Mouse (Mus musculus): ENCODE data around the gene Dhodh. TPM values are rescaled to one million over a fixed set of nuclear protein-coding genes. Genes with fewer than 3 reads are reported as not detected.

The Dhodh gene
- polyA plus RNA-seq, 1 experiment, result 25.8 TPM

DNA sequence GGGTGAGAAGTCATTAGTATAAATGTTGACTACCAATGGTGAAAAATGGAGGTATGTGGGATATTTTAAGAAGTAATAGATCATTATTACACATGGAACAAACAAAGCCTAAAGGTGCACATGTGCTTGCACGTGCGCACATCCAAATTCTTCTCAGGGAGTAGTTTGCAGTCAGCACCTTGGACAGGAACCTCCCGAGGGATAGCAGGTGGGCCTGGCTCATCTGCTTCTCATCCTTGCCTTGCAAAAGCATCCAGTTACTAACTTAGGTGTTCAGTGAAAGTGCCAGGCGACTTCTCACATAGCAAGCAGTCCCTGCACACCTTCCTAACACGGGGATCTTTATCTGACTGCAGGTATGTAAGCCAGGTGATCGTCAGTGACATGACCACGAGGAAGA, 31.9 kb upstream of the Dhodh start:
- H3K36me3 ChIP-seq (ENCODE audit: control insufficient read depth, insufficient read depth, low read length, poor library complexity, severe bottlenecking), result no peaks in the 10 kb centered on the region
- TF ChIP-seq EP300 (IDR thresholded peaks at IDR 0.05; ENCODE audit: insufficient read depth, low read depth, low read length), result no peak
- H3K4me3 ChIP-seq (ENCODE audit: low read depth, low read length), result no peak overlapping the region
- H3K27ac ChIP-seq (ENCODE audit: insufficient read depth, low read length), result no peak overlapping the region
- no peaks in the 10 kb centered on the region for H3K4me1 ChIP-seq (ENCODE audit: control insufficient read depth, insufficient read depth, low read length)
- H3K27me3 ChIP-seq (ENCODE audit: control insufficient read depth, insufficient read depth, low read length, poor library complexity, severe bottlenecking), result peaks cover 2% of the 10 kb centered on the region
- no peaks in the 10 kb centered on the region for H3K9me3 ChIP-seq (replicated peaks; ENCODE audit: control insufficient read depth, insufficient read depth, low read length, poor library complexity, severe bottlenecking)
- H3K9ac ChIP-seq (ENCODE audit: low read depth, poor library complexity, severe bottlenecking), result no peak overlapping the region

GRCm38 (mm10) chr8:109638851-109639250, 30.4 kb upstream of the Dhodh start:
- Histone ChIP-seq H3K4me1 (ENCODE audit: control insufficient read depth, insufficient read depth, low read length) (no peaks in the 10 kb centered on the region), H3K27me3 (ENCODE audit: control insufficient read depth, insufficient read depth, low read length, poor library complexity, severe bottlenecking) (peaks cover 2% of the 10 kb centered on the region), H3K9me3 (replicated peaks; ENCODE audit: control insufficient read depth, insufficient read depth, low read length, poor library complexity, severe bottlenecking) (no peaks in the 10 kb centered on the region), H3K36me3 (ENCODE audit: control insufficient read depth, insufficient read depth, low read length, poor library complexity, severe bottlenecking) (no peaks in the 10 kb centered on the region), H3K9ac (ENCODE audit: low read depth, poor library complexity, severe bottlenecking) (no peak overlapping the region), H3K4me3 (ENCODE audit: low read depth, low read length) (no peak overlapping the region), H3K27ac (ENCODE audit: insufficient read depth, low read length) (no peak overlapping the region)
- TF ChIP-seq EP300 (IDR thresholded peaks at IDR 0.05; ENCODE audit: insufficient read depth, low read depth, low read length), result no peak
- TF ChIP-seq POLR2A (IDR thresholded peaks at IDR 0.05; ENCODE audit: insufficient read depth, low read length), result no peak
- no peak for TF ChIP-seq CTCF (IDR thresholded peaks at IDR 0.05; ENCODE audit: low read depth, low read length)

DNA sequence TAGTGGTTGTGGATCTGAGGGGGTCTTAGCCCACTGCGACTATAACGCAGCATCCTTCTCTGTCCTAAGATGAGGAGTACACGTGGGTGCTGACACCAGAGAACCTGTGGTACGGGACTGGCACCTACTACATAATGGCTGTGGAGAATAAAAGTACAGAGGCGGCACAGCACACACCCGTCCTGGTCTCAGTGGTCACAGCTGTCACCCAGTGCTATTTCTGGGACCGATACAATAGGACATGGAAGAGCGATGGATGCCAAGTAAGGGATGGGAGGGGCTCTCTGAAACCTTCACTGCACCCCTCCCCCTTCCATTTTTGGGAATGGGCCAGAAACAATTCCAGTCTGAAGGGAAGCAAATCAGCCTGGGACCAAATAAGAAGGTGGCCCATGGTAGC, 26.7 kb upstream of the Dhodh start:
- H3K27me3 ChIP-seq (ENCODE audit: control insufficient read depth, insufficient read depth, low read length, poor library complexity, severe bottlenecking), result no peaks in the 10 kb centered on the region
- H3K4me1 ChIP-seq (ENCODE audit: control insufficient read depth, insufficient read depth, low read length), result no peaks in the 10 kb centered on the region

GRCm38 (mm10) chr8:109632498-109632897, 24.0 kb upstream of the Dhodh start:
- no peak for TF ChIP-seq EP300 (IDR thresholded peaks at IDR 0.05; ENCODE audit: insufficient read depth, low read depth, low read length)
- TF ChIP-seq POLR2A (IDR thresholded peaks at IDR 0.05; ENCODE audit: insufficient read depth, low read length), result no peak
- no peak for TF ChIP-seq CTCF (IDR thresholded peaks at IDR 0.05; ENCODE audit: low read depth, low read length)
- H3K4me3 ChIP-seq (ENCODE audit: low read depth, low read length), result no peak overlapping the region
- H3K27ac ChIP-seq (ENCODE audit: insufficient read depth, low read length), result no peak overlapping the region
- no peaks in the 10 kb centered on the region for H3K4me1 ChIP-seq (ENCODE audit: control insufficient read depth, insufficient read depth, low read length)
- no peaks in the 10 kb centered on the region for H3K9me3 ChIP-seq (replicated peaks; ENCODE audit: control insufficient read depth, insufficient read depth, low read length, poor library complexity, severe bottlenecking)
- H3K36me3 ChIP-seq (ENCODE audit: control insufficient read depth, insufficient read depth, low read length, poor library complexity, severe bottlenecking), result no peaks in the 10 kb centered on the region
- no peak overlapping the region for H3K9ac ChIP-seq (ENCODE audit: low read depth, poor library complexity, severe bottlenecking)
- no peaks in the 10 kb centered on the region for H3K27me3 ChIP-seq (ENCODE audit: control insufficient read depth, insufficient read depth, low read length, poor library complexity, severe bottlenecking)

More for the DNA sequence above, 26.7 kb upstream of the Dhodh start:
- Histone ChIP-seq H3K27ac (ENCODE audit: insufficient read depth, low read length) (no peak overlapping the region), H3K4me3 (ENCODE audit: low read depth, low read length) (no peak overlapping the region), H3K36me3 (ENCODE audit: control insufficient read depth, insufficient read depth, low read length, poor library complexity, severe bottlenecking) (no peaks in the 10 kb centered on the region), H3K9me3 (replicated peaks; ENCODE audit: control insufficient read depth, insufficient read depth, low read length, poor library complexity, severe bottlenecking) (no peaks in the 10 kb centered on the region), H3K9ac (ENCODE audit: low read depth, poor library complexity, severe bottlenecking) (no peak overlapping the region)
- TF ChIP-seq POLR2A (IDR thresholded peaks at IDR 0.05; ENCODE audit: insufficient read depth, low read length) (no peak), EP300 (IDR thresholded peaks at IDR 0.05; ENCODE audit: insufficient read depth, low read depth, low read length) (no peak), CTCF (IDR thresholded peaks at IDR 0.05; ENCODE audit: low read depth, low read length) (no peak)

- no peaks in the 10 kb centered on the region for H3K27me3 ChIP-seq (ENCODE audit: control insufficient read depth, insufficient read depth, low read length, poor library complexity, severe bottlenecking)
- no peaks in the 10 kb centered on the region for H3K36me3 ChIP-seq (ENCODE audit: control insufficient read depth, insufficient read depth, low read length, poor library complexity, severe bottlenecking)
- no peak overlapping the region for H3K4me3 ChIP-seq (ENCODE audit: low read depth, low read length)
- H3K4me1 ChIP-seq (ENCODE audit: control insufficient read depth, insufficient read depth, low read length), result no peaks in the 10 kb centered on the region
- no peak for TF ChIP-seq CTCF (IDR thresholded peaks at IDR 0.05; ENCODE audit: low read depth, low read length)
- TF ChIP-seq POLR2A (IDR thresholded peaks at IDR 0.05; ENCODE audit: insufficient read depth, low read length), result no peak
- TF ChIP-seq EP300 (IDR thresholded peaks at IDR 0.05; ENCODE audit: insufficient read depth, low read depth, low read length), result no peak
- no peak overlapping the region for H3K27ac ChIP-seq (ENCODE audit: insufficient read depth, low read length)
- no peak overlapping the region for H3K9ac ChIP-seq (ENCODE audit: low read depth, poor library complexity, severe bottlenecking)
- H3K9me3 ChIP-seq (replicated peaks; ENCODE audit: control insufficient read depth, insufficient read depth, low read length, poor library complexity, severe bottlenecking), result no peaks in the 10 kb centered on the region
Observed at GRCm38 (mm10) chr8:109628638-109629037, 20.2 kb upstream of the Dhodh start.

DNA sequence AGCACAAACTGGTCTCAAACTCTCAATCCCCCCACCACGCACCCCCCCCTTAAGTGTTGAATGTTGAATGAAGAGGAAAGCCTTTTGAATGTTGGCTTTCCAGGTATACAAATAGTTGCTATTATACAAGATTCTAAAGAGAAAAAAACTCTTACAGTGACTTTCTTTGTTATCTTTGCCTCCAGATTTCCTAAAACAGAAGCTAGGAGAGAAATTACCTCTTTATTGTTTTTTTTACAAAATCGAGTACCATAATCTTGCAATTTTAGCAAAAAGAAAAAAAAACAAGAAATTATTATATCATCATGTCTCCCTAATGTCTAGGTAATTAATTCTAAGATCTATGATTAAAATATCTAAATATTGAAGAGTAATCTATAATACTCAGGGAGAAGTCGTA, 7.1 kb upstream of the Dhodh start:
- no peaks in the 10 kb centered on the region for H3K27me3 ChIP-seq (ENCODE audit: control insufficient read depth, insufficient read depth, low read length, poor library complexity, severe bottlenecking)
- no peaks in the 10 kb centered on the region for H3K9me3 ChIP-seq (replicated peaks; ENCODE audit: control insufficient read depth, insufficient read depth, low read length, poor library complexity, severe bottlenecking)
- no peak overlapping the region for H3K9ac ChIP-seq (ENCODE audit: low read depth, poor library complexity, severe bottlenecking)
- no peaks in the 10 kb centered on the region for H3K4me1 ChIP-seq (ENCODE audit: control insufficient read depth, insufficient read depth, low read length)
- no peak overlapping the region for H3K27ac ChIP-seq (ENCODE audit: insufficient read depth, low read length)
- no peak overlapping the region for H3K4me3 ChIP-seq (ENCODE audit: low read depth, low read length)
- no peak for TF ChIP-seq CTCF (IDR thresholded peaks at IDR 0.05; ENCODE audit: low read depth, low read length)
- TF ChIP-seq POLR2A (IDR thresholded peaks at IDR 0.05; ENCODE audit: insufficient read depth, low read length), result no peak
- TF ChIP-seq EP300 (IDR thresholded peaks at IDR 0.05; ENCODE audit: insufficient read depth, low read depth, low read length), result no peak
- no peaks in the 10 kb centered on the region for H3K36me3 ChIP-seq (ENCODE audit: control insufficient read depth, insufficient read depth, low read length, poor library complexity, severe bottlenecking)

Measured in ES-Bruce4 (cell line).